Mouse (Mus musculus): ENCODE results near the gene Hyal4. TPM values are rescaled to one million over a fixed set of nuclear protein-coding genes. Genes with fewer than 3 reads are reported as not detected.

Gene Hyal4
- total RNA-seq (2023), result not detected

DNA sequence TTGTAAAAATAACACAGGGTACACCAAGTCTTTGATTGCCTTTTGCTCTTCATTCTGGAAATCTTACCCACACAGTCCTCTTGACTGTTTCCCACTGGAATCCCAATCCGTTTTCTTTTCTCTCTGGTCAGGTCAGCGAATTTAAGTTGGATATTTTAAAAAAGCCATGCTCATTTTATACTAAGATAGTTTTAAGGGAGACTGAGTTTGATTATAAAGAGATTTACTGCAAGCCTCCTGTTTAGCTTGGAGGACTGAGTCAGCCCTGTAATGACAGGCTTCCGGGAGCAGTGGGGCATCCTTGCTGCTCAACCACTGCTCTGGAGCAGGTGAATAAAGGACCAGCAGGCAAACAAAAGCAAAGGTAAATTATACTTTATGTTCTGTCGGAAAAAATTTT lies at the start of gene Hyal4:
Gene Hyal4 (plus strand): TSS at position 301 of the 400 bp plus-strand sequence.

DNA sequence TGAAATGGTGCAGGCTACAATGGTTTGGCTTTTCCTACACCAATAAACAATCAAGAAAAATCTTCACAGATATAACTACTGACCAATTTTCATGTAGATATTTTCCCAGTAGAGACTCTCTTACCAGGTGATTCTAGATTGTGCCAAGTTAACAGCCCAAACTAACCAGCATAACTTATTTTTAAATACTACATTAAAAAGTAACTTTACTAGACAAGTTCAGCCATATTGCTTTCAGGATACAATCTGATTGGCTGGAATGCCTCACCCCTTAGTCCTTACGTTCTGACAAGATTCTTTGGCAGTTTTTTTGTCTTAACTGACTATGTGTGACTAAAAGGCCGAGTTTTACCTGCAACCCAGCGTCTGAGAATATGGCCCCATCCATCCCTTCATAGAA lies 15.2 kb upstream of the Hyal4 start, which contains the start of gene Hyal6:
Gene Hyal6 (plus strand): TSS at position 301 of the 400 bp plus-strand sequence.

DNA sequence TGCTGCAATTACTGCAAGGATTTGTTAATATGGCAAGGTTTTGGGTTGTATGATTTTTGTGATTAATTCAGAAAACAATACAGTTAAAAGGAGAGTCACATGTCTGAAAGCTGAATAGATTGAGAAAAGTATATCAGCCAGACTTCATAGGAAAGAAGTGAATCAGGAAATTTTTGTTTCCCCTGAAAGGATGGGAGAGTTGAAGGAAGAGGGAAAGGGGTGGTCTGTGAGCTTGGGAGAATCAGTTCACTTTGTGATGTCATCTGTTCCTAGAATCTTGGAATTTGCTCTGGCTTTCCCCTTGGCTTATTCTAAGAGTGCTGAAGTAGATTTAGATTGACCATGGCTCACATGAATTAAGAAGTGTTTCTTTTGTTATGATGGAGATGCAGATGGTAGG lies 42.8 kb downstream of the Hyal4 start, which contains the start of gene Spam1:
Gene Spam1 (plus strand): TSS at position 301 of the 400 bp plus-strand sequence.

Other genes starting within 250 kb of the Hyal4 start
- gene Iqub, start 233.3 kb upstream of the Hyal4 start, total RNA-seq (2023), result not detected
- 10 to 100 TPM; 32.4 to 34.2 TPM for gene Ndufa5, start 220.3 kb upstream of the Hyal4 start, total RNA-seq (2023)
- gene Asb15, start 220.2 kb upstream of the Hyal4 start, total RNA-seq (2023), result not detected
- gene Lmod2, start 150.6 kb upstream of the Hyal4 start, total RNA-seq (2023), result not detected
- 10 to 100 TPM; 25.2 to 25.5 TPM for gene Wasl, start 83.3 kb upstream of the Hyal4 start, total RNA-seq (2023)
- gene Hyal6, start 15.1 kb upstream of the Hyal4 start, total RNA-seq (2023), result not detected
- not detected for gene Spam1, start 42.9 kb downstream of the Hyal4 start, total RNA-seq (2023)
- gene Hyal5, start 109.7 kb downstream of the Hyal4 start, total RNA-seq (2023), result not detected
- gene Tmem229a, start 208.0 kb downstream of the Hyal4 start, total RNA-seq (2023), result under 1 TPM; 0.22 to 0.78 TPM

Data from neutrophil, adult 59 days (primary cell).